Mouse (Mus musculus): ENCODE measurements around the gene Krtdap. TPM values are rescaled to one million over a fixed set of nuclear protein-coding genes. Genes with fewer than 3 reads are reported as not detected.

Krtdap gene
- polyA plus RNA-seq, 1 experiment = not detected

DNA sequence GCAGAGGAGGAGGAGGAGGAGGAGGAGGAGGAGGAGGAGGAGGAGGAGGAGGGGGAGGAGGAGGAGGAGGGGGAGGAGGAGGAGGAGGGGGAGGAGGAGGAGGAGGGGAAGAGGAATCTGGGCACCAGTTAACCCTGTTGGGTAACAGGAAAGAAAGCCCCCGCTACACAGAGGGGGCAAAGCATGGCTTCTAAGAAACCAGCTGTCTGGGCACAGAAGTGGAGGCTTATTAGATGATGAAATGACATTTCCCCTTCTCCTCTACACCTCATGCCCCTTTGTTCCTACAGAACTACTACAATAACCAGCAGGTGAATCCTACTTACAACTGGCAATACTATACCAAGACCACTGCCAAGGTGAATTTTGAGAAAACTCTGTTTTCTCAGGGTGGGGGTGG lies 9.8 kb upstream of the Krtdap start:
- H3K36me3 ChIP-seq (ENCODE audit: control insufficient read depth, insufficient read depth) = no peaks in the 10 kb centered on the region
- H3K27me3 ChIP-seq (ENCODE audit: control insufficient read depth, insufficient read depth, insufficient read length) = no peaks in the 10 kb centered on the region
- no peaks in the 10 kb centered on the region for H3K79me2 ChIP-seq (ENCODE audit: control insufficient read depth, insufficient read depth)
- H3K4me3 ChIP-seq (ENCODE audit: insufficient read depth, poor library complexity, severe bottlenecking) = no peak overlapping the region
- no peak overlapping the region for H3ac ChIP-seq (ENCODE audit: control insufficient read depth, insufficient read length, low read depth)
- TF ChIP-seq FOSL1 (IDR thresholded peaks at IDR 0.05; ENCODE audit: insufficient read depth, low read length, poor library complexity, severe bottlenecking) = no peak
- TF ChIP-seq CTCF (IDR thresholded peaks at IDR 0.05; ENCODE audit: control insufficient read depth, insufficient read depth, insufficient read length) = no peak
- no peak for TF ChIP-seq USF1 (IDR thresholded peaks at IDR 0.05; ENCODE audit: low read depth)
- no peak for TF ChIP-seq MYOD1 (IDR thresholded peaks at IDR 0.05; ENCODE audit: control insufficient read depth, insufficient read length, low read depth)
- TF ChIP-seq MAX (IDR thresholded peaks at IDR 0.05) = no peak
- TF ChIP-seq CEBPB (IDR thresholded peaks at IDR 0.05; ENCODE audit: low read depth) = no peak
- TF ChIP-seq MYOG (IDR thresholded peaks at IDR 0.05; ENCODE audit: control insufficient read depth, extremely low read depth, insufficient read length) = no peak
- no peaks in the 10 kb centered on the region for H3K79me3 ChIP-seq (ENCODE audit: low read depth)

DNA sequence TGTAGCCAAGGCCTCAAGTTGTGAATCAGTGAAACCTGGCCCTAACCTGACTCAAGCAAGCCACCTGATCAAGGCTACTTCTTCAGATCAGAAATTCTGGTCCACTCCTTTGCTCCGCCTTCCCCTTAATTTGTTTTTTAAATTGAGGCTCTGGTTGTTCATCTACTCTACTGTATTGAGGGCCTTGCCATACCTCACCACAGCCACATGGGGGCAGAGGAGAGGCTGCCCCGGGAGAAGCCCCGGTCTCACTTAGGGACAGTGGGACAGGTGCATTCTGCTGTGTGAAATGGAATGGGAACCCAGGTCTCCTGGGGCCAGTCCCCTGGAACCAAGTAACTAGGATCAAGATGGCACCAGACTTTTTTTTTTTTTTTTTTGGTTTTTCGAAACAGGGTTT lies 5.9 kb upstream of the Krtdap start:
- no peak overlapping the region for H3ac ChIP-seq (ENCODE audit: control insufficient read depth, insufficient read length, low read depth)
- no peaks in the 10 kb centered on the region for H3K36me3 ChIP-seq (ENCODE audit: control insufficient read depth, insufficient read depth)
- peaks cover 13% of the 10 kb centered on the region for H3K27me3 ChIP-seq (ENCODE audit: control insufficient read depth, insufficient read depth, insufficient read length)
- no peaks in the 10 kb centered on the region for H3K79me2 ChIP-seq (ENCODE audit: control insufficient read depth, insufficient read depth)
- no peak for TF ChIP-seq MYOG (IDR thresholded peaks at IDR 0.05; ENCODE audit: control insufficient read depth, extremely low read depth, insufficient read length)
- TF ChIP-seq FOSL1 (IDR thresholded peaks at IDR 0.05; ENCODE audit: insufficient read depth, low read length, poor library complexity, severe bottlenecking) = no peak
- no peak overlapping the region for H3K4me3 ChIP-seq (ENCODE audit: insufficient read depth, poor library complexity, severe bottlenecking)
- H3K79me3 ChIP-seq (ENCODE audit: low read depth) = no peaks in the 10 kb centered on the region

DNA sequence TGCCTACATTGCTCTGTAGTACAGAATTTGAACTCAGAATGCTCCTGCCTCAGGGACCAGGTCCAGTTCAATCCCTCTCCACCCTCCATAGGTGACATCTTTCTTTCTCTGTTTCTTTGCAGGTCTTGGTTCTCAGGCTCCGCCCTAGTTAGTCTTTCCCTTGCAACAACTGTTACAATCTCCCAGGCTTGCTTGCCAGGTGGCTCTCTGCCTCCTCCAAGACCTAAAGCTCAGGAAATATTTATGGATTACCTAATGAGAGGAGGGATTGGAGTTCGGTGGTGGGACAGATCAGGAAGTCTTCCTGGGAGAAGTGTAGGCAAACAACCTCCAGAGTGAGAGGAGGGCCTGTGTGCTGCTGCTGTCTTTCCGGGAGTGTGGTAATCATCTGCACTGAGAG lies 5.0 kb upstream of the Krtdap start:
- H3K36me3 ChIP-seq (ENCODE audit: control insufficient read depth, insufficient read depth) = no peaks in the 10 kb centered on the region
- TF ChIP-seq USF1 (IDR thresholded peaks at IDR 0.05; ENCODE audit: low read depth) (no peak), MYOD1 (IDR thresholded peaks at IDR 0.05; ENCODE audit: control insufficient read depth, insufficient read length, low read depth) (no peak), CTCF (IDR thresholded peaks at IDR 0.05; ENCODE audit: control insufficient read depth, insufficient read depth, insufficient read length) (no peak), CEBPB (IDR thresholded peaks at IDR 0.05; ENCODE audit: low read depth) (no peak), FOSL1 (IDR thresholded peaks at IDR 0.05; ENCODE audit: insufficient read depth, low read length, poor library complexity, severe bottlenecking) (no peak), MYOG (IDR thresholded peaks at IDR 0.05; ENCODE audit: control insufficient read depth, extremely low read depth, insufficient read length) (no peak), MAX (IDR thresholded peaks at IDR 0.05) (no peak)
- H3ac ChIP-seq (ENCODE audit: control insufficient read depth, insufficient read length, low read depth) = no peak overlapping the region
- H3K79me3 ChIP-seq (ENCODE audit: low read depth) = no peaks in the 10 kb centered on the region
- H3K79me2 ChIP-seq (ENCODE audit: control insufficient read depth, insufficient read depth) = no peaks in the 10 kb centered on the region
- H3K27me3 ChIP-seq (ENCODE audit: control insufficient read depth, insufficient read depth, insufficient read length) = peaks cover 18% of the 10 kb centered on the region
- H3K4me3 ChIP-seq (ENCODE audit: insufficient read depth, poor library complexity, severe bottlenecking) = no peak overlapping the region

- Histone ChIP-seq H3K79me3 (ENCODE audit: low read depth) (no peaks in the 10 kb centered on the region), H3K27me3 (ENCODE audit: control insufficient read depth, insufficient read depth, insufficient read length) (peaks cover 22% of the 10 kb centered on the region), H3ac (ENCODE audit: control insufficient read depth, insufficient read length, low read depth) (no peak overlapping the region), H3K79me2 (ENCODE audit: control insufficient read depth, insufficient read depth) (no peaks in the 10 kb centered on the region), H3K4me3 (ENCODE audit: insufficient read depth, poor library complexity, severe bottlenecking) (no peak overlapping the region), H3K36me3 (ENCODE audit: control insufficient read depth, insufficient read depth) (no peaks in the 10 kb centered on the region)
- TF ChIP-seq CTCF (IDR thresholded peaks at IDR 0.05; ENCODE audit: control insufficient read depth, insufficient read depth, insufficient read length) (no peak), MYOD1 (IDR thresholded peaks at IDR 0.05; ENCODE audit: control insufficient read depth, insufficient read length, low read depth) (no peak), MYOG (IDR thresholded peaks at IDR 0.05; ENCODE audit: control insufficient read depth, extremely low read depth, insufficient read length) (no peak), FOSL1 (IDR thresholded peaks at IDR 0.05; ENCODE audit: insufficient read depth, low read length, poor library complexity, severe bottlenecking) (no peak), USF1 (IDR thresholded peaks at IDR 0.05; ENCODE audit: low read depth) (no peak), CEBPB (IDR thresholded peaks at IDR 0.05; ENCODE audit: low read depth) (no peak), MAX (IDR thresholded peaks at IDR 0.05) (no peak)
These were observed 2.5 kb upstream of the Krtdap start for GRCm38 (mm10) chr7:30785154-30785553.

DNA sequence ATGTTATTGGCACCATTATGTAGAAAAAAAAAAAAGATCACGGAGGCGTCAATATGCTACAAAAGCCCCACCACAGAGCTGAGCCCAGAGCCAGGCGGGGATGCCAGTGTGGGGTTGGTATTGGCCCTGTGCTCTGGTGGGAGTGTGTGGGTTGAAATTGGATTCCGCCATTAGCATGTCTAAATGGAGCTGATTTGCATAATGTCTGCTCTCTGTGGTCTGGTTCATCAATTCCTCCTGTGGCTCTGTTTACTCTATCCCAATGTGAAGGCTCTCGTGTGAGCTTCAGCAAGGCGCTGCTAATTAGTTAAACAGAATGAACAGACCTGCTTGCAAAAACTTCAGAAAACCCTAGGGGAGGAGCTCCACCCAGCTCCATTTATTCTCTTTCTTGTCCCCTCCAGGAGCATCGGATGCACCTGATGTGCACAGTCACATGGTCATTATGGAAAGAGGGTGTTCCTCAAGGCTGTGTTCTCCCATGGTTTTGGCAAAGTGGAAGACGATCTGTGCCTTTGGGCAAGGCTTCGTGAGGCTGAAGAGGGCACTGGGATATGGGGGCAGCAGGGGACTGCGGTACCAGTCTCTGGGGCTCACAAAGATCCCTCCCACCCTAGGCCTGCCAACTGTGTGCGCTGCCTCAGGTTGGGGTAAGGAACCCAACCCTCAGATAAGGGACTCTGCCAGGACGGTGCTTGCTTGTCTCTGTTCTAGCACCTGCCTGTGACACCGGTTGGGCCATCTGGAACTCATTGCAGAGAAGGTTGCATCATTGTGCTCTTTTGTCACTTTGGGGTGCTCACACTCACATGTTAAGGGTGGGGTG lies 1.8 kb upstream of the Krtdap start:
- H3K27me3 ChIP-seq (ENCODE audit: control insufficient read depth, insufficient read depth, insufficient read length) = peaks cover 22% of the 10 kb centered on the region
- H3K79me2 ChIP-seq (ENCODE audit: control insufficient read depth, insufficient read depth) = no peaks in the 10 kb centered on the region
- no peak overlapping the region for H3K4me3 ChIP-seq (ENCODE audit: insufficient read depth, poor library complexity, severe bottlenecking)
- H3K79me3 ChIP-seq (ENCODE audit: low read depth) = no peaks in the 10 kb centered on the region
- no peak for TF ChIP-seq CEBPB (IDR thresholded peaks at IDR 0.05; ENCODE audit: low read depth)
- no peak overlapping the region for H3ac ChIP-seq (ENCODE audit: control insufficient read depth, insufficient read length, low read depth)
- H3K36me3 ChIP-seq (ENCODE audit: control insufficient read depth, insufficient read depth) = no peaks in the 10 kb centered on the region

GRCm38 (mm10) chr7:30790141-30790540 lies 2.4 kb downstream of the Krtdap start:
- H3ac ChIP-seq (ENCODE audit: control insufficient read depth, insufficient read length, low read depth) = no peak overlapping the region
- no peaks in the 10 kb centered on the region for H3K79me3 ChIP-seq (ENCODE audit: low read depth)
- no peaks in the 10 kb centered on the region for H3K36me3 ChIP-seq (ENCODE audit: control insufficient read depth, insufficient read depth)
- no peak overlapping the region for H3K4me3 ChIP-seq (ENCODE audit: insufficient read depth, poor library complexity, severe bottlenecking)
- H3K79me2 ChIP-seq (ENCODE audit: control insufficient read depth, insufficient read depth) = no peaks in the 10 kb centered on the region
- H3K27me3 ChIP-seq (ENCODE audit: control insufficient read depth, insufficient read depth, insufficient read length) = peaks cover 15% of the 10 kb centered on the region
- no peak for TF ChIP-seq MAX (IDR thresholded peaks at IDR 0.05)
- no peak for TF ChIP-seq CEBPB (IDR thresholded peaks at IDR 0.05; ENCODE audit: low read depth)

Measured in C2C12 (cell line).